Mouse (Mus musculus) heart, postnatal 14 days (tissue): ENCODE results near the gene Sec31b. TPM values are rescaled to one million over a fixed set of nuclear protein-coding genes. Genes with fewer than 3 reads are reported as not detected.

Experiments used
- DNase-seq, 2 experiments: peaks; one replicate each; pipeline ENCODE4 v3.0.0; 2021 to 2022
- intact Hi-C: fragments of 180-260 bp; cut with DNase I; formaldehyde crosslinking; loops from one replicate; pipeline ENCODE4 v1.15.1; 2025
- long read RNA-seq, 2 experiments: library from polyadenylated mRNA; stranded (forward); transcript quantifications; one replicate each; pipeline ENCODE4 v2.0.0; 2021
- total RNA-seq, 2 experiments: library from RNA; stranded (reverse); gene quantifications; 2 replicates each; pipeline ENCODE4 v1.2.3; 2021

Gene Sec31b
- total RNA-seq, result 1 to 10 TPM; 4.7 to 5.2 TPM
- long read RNA-seq, experiment 1, partial matches to known transcripts, result 1 of 6 reads
- long read RNA-seq, experiment 1, other reads (novel, unspliced or antisense), result 2 of 6 reads
- long read RNA-seq, experiment 2, partial matches to known transcripts, result 4 of 12 reads
- long read RNA-seq, experiment 2, other reads (novel, unspliced or antisense), result 5 of 12 reads

- DNase-seq, result peak; percentile 56 to 66
- intact Hi-C loops, result no loop called here
Observed at GRCm38 (mm10) chr19:44545321-44546041, at the start of gene Sec31b. Gene Sec31b (minus strand): TSS chr19:44545864.

- intact Hi-C loops, result no loop called here
- DNase-seq, result no peak
Observed at GRCm38 (mm10) chr19:44594180-44594579, 48.5 kb upstream of the Sec31b start.

- DNase-seq, result no peak
- intact Hi-C loops, result no loop called here
Observed at GRCm38 (mm10) chr19:44591638-44592037, 46.0 kb upstream of the Sec31b start.

- intact Hi-C loops, result no loop called here
- no peak for DNase-seq
Observed at GRCm38 (mm10) chr19:44590992-44591391, 45.3 kb upstream of the Sec31b start.

GRCm38 (mm10) chr19:44589591-44590223, 44.0 kb upstream of the Sec31b start:
- no peak for DNase-seq
- intact Hi-C loops, result no loop called here

- DNase-seq, result no peak
- intact Hi-C loops, result no loop called here
Observed at GRCm38 (mm10) chr19:44588036-44588435, 42.4 kb upstream of the Sec31b start.

- intact Hi-C loops, result loop anchor here (1.0 to 2.0 kb wide), 2 partner anchors 172 to 313 kb away; no protein-coding TSS in a partner anchor
- peak; percentile 92 to 97 for DNase-seq
Observed at GRCm38 (mm10) chr19:44582638-44583309, 37.1 kb upstream of the Sec31b start.

GRCm38 (mm10) chr19:44582103-44582502, 36.4 kb upstream of the Sec31b start:
- DNase-seq, result no peak
- intact Hi-C loops, result loop anchor here (1.0 to 2.0 kb wide), 2 partner anchors 173 to 313 kb away; no protein-coding TSS in a partner anchor

- intact Hi-C loops, result no loop called here
- no peak for DNase-seq
Observed at GRCm38 (mm10) chr19:44578038-44578437, 32.4 kb upstream of the Sec31b start.

GRCm38 (mm10) chr19:44576275-44576674, 30.6 kb upstream of the Sec31b start:
- intact Hi-C loops, result no loop called here
- DNase-seq, result no peak

- DNase-seq, result no peak
- intact Hi-C loops, result no loop called here
Observed at GRCm38 (mm10) chr19:44567763-44568162, 22.1 kb upstream of the Sec31b start.

- DNase-seq, result no peak
- intact Hi-C loops, result no loop called here
Observed at GRCm38 (mm10) chr19:44564006-44564405, 18.3 kb upstream of the Sec31b start.

GRCm38 (mm10) chr19:44562652-44563206, 17.1 kb upstream of the Sec31b start, which contains the start of gene Hif1an:
Gene Hif1an (plus strand): TSS chr19:44562850.
- intact Hi-C loops, result no loop called here
- DNase-seq, result peak; percentile 93 to 97

- DNase-seq, result peak; percentile 95 to 98
- intact Hi-C loops, result no loop called here
Observed at GRCm38 (mm10) chr19:44554861-44555590, 9.4 kb upstream of the Sec31b start, which contains the start of gene Ndufb8. Gene Ndufb8 (minus strand): TSS chr19:44555440.

- DNase-seq, result no peak
- intact Hi-C loops, result no loop called here
Observed at GRCm38 (mm10) chr19:44554490-44554860, 8.8 kb upstream of the Sec31b start.

GRCm38 (mm10) chr19:44553286-44553685, 7.6 kb upstream of the Sec31b start:
- no peak for DNase-seq
- intact Hi-C loops, result no loop called here

GRCm38 (mm10) chr19:44552731-44553130, 7.1 kb upstream of the Sec31b start, which contains the start of gene Gm20538:
Gene Gm20538 (minus strand): TSS chr19:44552831.
- no peak for DNase-seq
- intact Hi-C loops, result no loop called here

- peak; percentile 75 to 86 for DNase-seq
Observed at GRCm38 (mm10) chr19:44544775-44545174, 889 bp downstream of the Sec31b start.

GRCm38 (mm10) chr19:44544372-44544771, 1.3 kb downstream of the Sec31b start:
- no peak for DNase-seq
- intact Hi-C loops, result loop anchor here (5.0 kb wide), 2 partner anchors 122 to 172 kb away; no protein-coding TSS in a partner anchor

More at GRCm38 (mm10) chr19:44544775-44545174, 889 bp downstream of the Sec31b start:
- intact Hi-C loops, result loop anchor here (5.0 kb wide), 2 partner anchors 122 to 172 kb away; no protein-coding TSS in a partner anchor
